Mouse (Mus musculus): ENCODE data around the gene Hnrnpll. TPM values are rescaled to one million over a fixed set of nuclear protein-coding genes. Genes with fewer than 3 reads are reported as not detected.

Hnrnpll gene
- total and polyA plus RNA-seq, 2 experiments from 2014 or later: 49.7 to 67.6 TPM

DNA sequence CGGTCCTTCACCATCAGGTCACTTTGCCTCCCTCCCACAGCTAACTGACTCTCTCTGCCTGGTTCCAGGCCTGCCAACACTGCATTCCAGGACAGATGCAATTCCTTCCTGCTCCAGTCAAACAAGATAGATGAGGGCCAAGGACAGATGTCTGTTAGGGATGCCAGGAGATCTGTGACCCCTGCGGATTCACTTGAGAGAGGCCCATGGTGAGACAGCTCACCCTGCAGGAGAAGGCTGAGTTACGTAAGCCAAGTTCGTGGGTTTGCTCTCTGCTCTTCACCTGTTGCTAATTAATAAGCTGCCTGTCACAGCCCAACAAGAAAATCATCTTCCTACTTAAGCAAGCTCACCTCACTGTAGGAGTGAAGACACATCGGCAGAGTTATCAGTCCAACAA, 63.1 kb downstream of the Hnrnpll start:
- Histone ChIP-seq H3K36me3 (ENCODE audit: insufficient read depth) (no peaks in the 10 kb centered on the region), H3K9ac (no peak overlapping the region), H3K9me3 (ENCODE audit: low read length) (no peaks in the 10 kb centered on the region), H3K27me3 (ENCODE audit: insufficient read depth, low read length) (no peaks in the 10 kb centered on the region), H3K4me2 (ENCODE audit: low read depth) (no peak overlapping the region), H3K27ac (ENCODE audit: low read depth, low read length) (no peak overlapping the region), H3K4me3 (ENCODE audit: low read depth, low read length) (no peak overlapping the region), H3K4me1 (ENCODE audit: insufficient read depth) (no peaks in the 10 kb centered on the region)
- DNase-seq (no peak), ATAC-seq (no peak)
- 84% methylated on average over 5 of the region's 5 CpGs for WGBS
- TF ChIP-seq CTCF (IDR thresholded peaks at IDR 0.05; ENCODE audit: low read depth): no peak

GRCm38 (mm10) chr17:79995091-79995691, 66.9 kb downstream of the Hnrnpll start:
- Histone ChIP-seq H3K4me1 (ENCODE audit: insufficient read depth) (no peaks in the 10 kb centered on the region), H3K36me3 (ENCODE audit: insufficient read depth) (no peaks in the 10 kb centered on the region), H3K4me3 (ENCODE audit: low read depth, low read length) (no peak overlapping the region), H3K27ac (ENCODE audit: low read depth, low read length) (no peak overlapping the region), H3K9me3 (ENCODE audit: low read length) (no peaks in the 10 kb centered on the region), H3K9ac (no peak overlapping the region), H3K27me3 (ENCODE audit: insufficient read depth, low read length) (no peaks in the 10 kb centered on the region), H3K4me2 (ENCODE audit: low read depth) (no peak overlapping the region)
- 86% methylated on average over 3 of the region's 3 CpGs for WGBS
- no peak for TF ChIP-seq CTCF (IDR thresholded peaks at IDR 0.05; ENCODE audit: low read depth)
- ATAC-seq (no peak), DNase-seq (no peak)

DNA sequence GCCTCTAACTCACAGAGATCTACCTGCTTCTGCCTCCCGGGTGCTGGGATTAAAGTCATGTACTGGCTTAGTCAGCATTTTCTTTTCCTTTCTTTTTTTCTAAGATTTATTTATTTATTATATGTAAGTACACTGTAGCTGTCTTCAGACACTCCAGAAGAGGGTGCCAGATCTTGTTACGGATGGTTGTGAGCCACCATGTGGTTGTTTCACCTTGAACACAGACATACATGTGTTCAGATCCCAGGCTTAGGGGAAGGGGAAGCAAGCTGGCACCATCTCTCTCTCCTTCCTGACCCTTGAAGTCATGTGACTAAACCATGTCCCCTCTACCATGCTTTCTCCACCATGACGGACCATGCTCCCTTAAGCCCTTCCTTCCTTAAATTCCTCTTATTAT, 70.0 kb downstream of the Hnrnpll start:
- no peak overlapping the region for H3K27ac ChIP-seq (ENCODE audit: low read depth, low read length)
- H3K4me2 ChIP-seq (ENCODE audit: low read depth): no peak overlapping the region
- H3K27me3 ChIP-seq (ENCODE audit: insufficient read depth, low read length): no peaks in the 10 kb centered on the region
- TF ChIP-seq CTCF (IDR thresholded peaks at IDR 0.05; ENCODE audit: low read depth): no peak
- H3K4me3 ChIP-seq (ENCODE audit: low read depth, low read length): no peak overlapping the region
- H3K36me3 ChIP-seq (ENCODE audit: insufficient read depth): no peaks in the 10 kb centered on the region
- no peak for ATAC-seq
- H3K9me3 ChIP-seq (ENCODE audit: low read length): no peaks in the 10 kb centered on the region
- H3K4me1 ChIP-seq (ENCODE audit: insufficient read depth): no peaks in the 10 kb centered on the region
- no peak for DNase-seq
- no peak overlapping the region for H3K9ac ChIP-seq
- 83% methylated on average over 3 of the region's 3 CpGs for WGBS

DNA sequence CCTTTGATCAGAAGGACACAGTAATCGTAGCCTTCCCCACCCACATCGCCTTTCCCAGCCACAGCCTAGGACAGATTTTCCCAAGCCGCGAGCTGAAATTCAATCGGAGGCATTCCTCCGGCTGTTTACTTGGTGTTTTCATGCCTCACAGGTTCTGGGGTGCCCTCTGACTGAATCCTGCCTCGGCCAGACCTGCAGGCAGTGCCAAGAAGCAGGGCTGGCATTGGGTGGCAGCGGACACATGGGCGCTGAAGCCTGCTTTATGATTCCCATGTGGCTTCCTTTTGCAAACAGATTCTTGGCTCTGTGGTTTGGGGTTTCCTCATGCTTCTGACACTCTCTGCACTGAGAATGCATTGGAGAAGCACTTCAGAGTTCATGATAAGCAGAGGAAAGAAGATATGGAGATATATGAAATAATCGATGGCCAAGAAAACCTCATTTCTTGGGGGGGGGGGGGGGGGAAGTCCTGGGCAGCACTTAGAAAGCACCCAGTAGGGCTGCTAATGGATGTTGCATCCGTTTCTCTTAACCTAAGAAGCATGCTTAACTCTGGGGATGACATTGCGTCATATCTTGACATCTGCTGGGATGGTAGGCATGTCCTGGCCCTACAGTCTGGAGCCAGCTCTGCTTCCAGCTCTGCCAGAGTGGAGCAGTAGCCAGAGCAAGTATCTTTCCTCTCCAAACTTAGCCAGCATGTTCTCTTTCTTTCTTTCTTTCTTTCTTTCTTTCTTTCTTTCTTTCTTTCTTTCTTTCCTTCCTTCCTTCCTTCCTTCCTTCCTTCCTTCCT, 70.8 kb downstream of the Hnrnpll start:
- peak; percentile 63 for ATAC-seq
- no peak for TF ChIP-seq CTCF (IDR thresholded peaks at IDR 0.05; ENCODE audit: low read depth)
- Histone ChIP-seq H3K27me3 (ENCODE audit: insufficient read depth, low read length) (no peaks in the 10 kb centered on the region), H3K9me3 (ENCODE audit: low read length) (no peaks in the 10 kb centered on the region), H3K4me3 (ENCODE audit: low read depth, low read length) (no peak overlapping the region), H3K4me2 (ENCODE audit: low read depth) (no peak overlapping the region), H3K27ac (ENCODE audit: low read depth, low read length) (no peak overlapping the region), H3K36me3 (ENCODE audit: insufficient read depth) (no peaks in the 10 kb centered on the region), H3K9ac (no peak overlapping the region), H3K4me1 (ENCODE audit: insufficient read depth) (no peaks in the 10 kb centered on the region)
- no peak for DNase-seq
- 70% methylated on average over 12 of the region's 12 CpGs for WGBS

DNA sequence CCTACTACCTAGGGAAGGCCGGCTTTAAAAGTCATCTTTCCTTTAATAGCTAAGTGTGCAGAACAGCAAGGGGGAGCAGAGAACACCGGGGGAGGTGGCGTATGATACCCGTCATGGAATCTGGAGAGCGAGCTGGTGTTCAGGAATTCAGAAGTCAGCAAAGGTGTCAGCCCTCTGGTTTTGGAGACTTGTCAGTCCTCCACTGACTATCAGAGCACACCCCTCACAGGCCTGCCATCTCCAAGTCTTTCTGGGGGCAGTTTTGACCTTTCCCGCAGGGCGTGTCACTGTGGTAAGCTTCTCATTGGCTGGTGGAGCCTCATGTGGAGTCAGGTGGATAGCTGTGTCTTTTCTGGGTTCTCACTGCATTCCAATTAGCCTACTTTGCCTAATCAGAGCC, 72.0 kb downstream of the Hnrnpll start:
- H3K27ac ChIP-seq (ENCODE audit: low read depth, low read length): no peak overlapping the region
- no peak for DNase-seq
- no peaks in the 10 kb centered on the region for H3K36me3 ChIP-seq (ENCODE audit: insufficient read depth)
- H3K4me3 ChIP-seq (ENCODE audit: low read depth, low read length): no peak overlapping the region
- WGBS: 87% methylated on average over 7 of the region's 7 CpGs
- no peaks in the 10 kb centered on the region for H3K4me1 ChIP-seq (ENCODE audit: insufficient read depth)
- H3K9me3 ChIP-seq (ENCODE audit: low read length): no peaks in the 10 kb centered on the region
- no peak for ATAC-seq
- TF ChIP-seq CTCF (IDR thresholded peaks at IDR 0.05; ENCODE audit: low read depth): no peak
- no peak overlapping the region for H3K9ac ChIP-seq
- no peaks in the 10 kb centered on the region for H3K27me3 ChIP-seq (ENCODE audit: insufficient read depth, low read length)
- H3K4me2 ChIP-seq (ENCODE audit: low read depth): no peak overlapping the region

DNA sequence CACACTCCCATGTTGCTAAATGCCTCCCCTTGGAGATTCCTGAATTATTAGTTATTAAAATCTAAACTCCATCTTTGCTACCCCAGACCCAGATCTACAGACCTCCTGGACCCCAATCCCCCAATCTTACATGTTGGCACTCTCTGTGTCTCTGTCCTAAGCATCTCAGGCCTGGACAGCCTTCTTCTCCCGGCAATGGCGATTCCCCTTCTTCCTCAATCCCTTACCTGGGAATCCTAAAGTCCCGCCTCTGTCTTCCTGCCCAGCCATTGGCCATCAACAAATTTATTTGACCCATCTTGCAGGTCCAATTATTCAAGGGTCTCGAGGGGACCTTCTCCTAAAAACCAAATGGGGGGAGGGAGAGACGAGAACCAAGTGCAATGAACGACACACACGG, 77.7 kb downstream of the Hnrnpll start:
- Histone ChIP-seq H3K4me1 (ENCODE audit: insufficient read depth) (no peaks in the 10 kb centered on the region), H3K9ac (no peak overlapping the region), H3K36me3 (ENCODE audit: insufficient read depth) (no peaks in the 10 kb centered on the region), H3K27ac (ENCODE audit: low read depth, low read length) (no peak overlapping the region), H3K4me2 (ENCODE audit: low read depth) (no peak overlapping the region), H3K9me3 (ENCODE audit: low read length) (no peaks in the 10 kb centered on the region), H3K4me3 (ENCODE audit: low read depth, low read length) (no peak overlapping the region), H3K27me3 (ENCODE audit: insufficient read depth, low read length) (no peaks in the 10 kb centered on the region)
- DNase-seq (no peak), ATAC-seq (no peak)
- WGBS: 95% methylated on average over 7 of the region's 7 CpGs
- no peak for TF ChIP-seq CTCF (IDR thresholded peaks at IDR 0.05; ENCODE audit: low read depth)

- no peaks in the 10 kb centered on the region for H3K27me3 ChIP-seq (ENCODE audit: insufficient read depth, low read length)
- TF ChIP-seq CTCF (IDR thresholded peaks at IDR 0.05; ENCODE audit: low read depth): no peak
- H3K4me2 ChIP-seq (ENCODE audit: low read depth): no peak overlapping the region
- DNase-seq (no peak), ATAC-seq (no peak)
- no peak overlapping the region for H3K9ac ChIP-seq
- no peak overlapping the region for H3K27ac ChIP-seq (ENCODE audit: low read depth, low read length)
- no peaks in the 10 kb centered on the region for H3K4me1 ChIP-seq (ENCODE audit: insufficient read depth)
- H3K36me3 ChIP-seq (ENCODE audit: insufficient read depth): no peaks in the 10 kb centered on the region
- H3K9me3 ChIP-seq (ENCODE audit: low read length): no peaks in the 10 kb centered on the region
- WGBS: 79% methylated on average over 8 of the region's 8 CpGs
- H3K4me3 ChIP-seq (ENCODE audit: low read depth, low read length): no peak overlapping the region
Measured at GRCm38 (mm10) chr17:79982955-79983529, 79.1 kb downstream of the Hnrnpll start.
